Mouse (Mus musculus) kidney, embryonic 14.5 days (tissue): Measurements from ENCODE around the gene Chchd10. TPM values are rescaled to one million over a fixed set of nuclear protein-coding genes. Genes with fewer than 3 reads are reported as not detected.

Experiments used
- ATAC-seq: fragments of 200-750 bp; cut with Nextera tagmentation; 2 replicates; pipeline ENCODE4 v1.8.0; 2017; ENCODE audit warnings: moderate number of reproducible peaks, mild to moderate bottlenecking, moderate TSS enrichment, moderate library complexity; ENCODE audit not compliant: low FRiP score, low TSS enrichment
- H3K27ac ChIP-seq: fragments of 300-500 bp; sonication (generic); 2 replicates; pipeline ENCODE4 v1.5.1; 2014; ENCODE audit warnings: low read depth, mild to moderate bottlenecking, low read length, moderate library complexity, mixed read lengths
- H3K27me3 ChIP-seq: fragments of 300-500 bp; sonication (generic); 2 replicates; pipeline ENCODE4 v1.6.1; 2014; ENCODE audit warnings: mild to moderate bottlenecking, low read length; ENCODE audit not compliant: control insufficient read depth, insufficient read depth
- H3K36me3 ChIP-seq: fragments of 300-500 bp; sonication (generic); 2 replicates; pipeline ENCODE4 v1.6.1; 2014; ENCODE audit warnings: low read length, mixed read lengths; ENCODE audit not compliant: control insufficient read depth, insufficient read depth
- H3K4me1 ChIP-seq: fragments of 300-500 bp; sonication (generic); 2 replicates; pipeline ENCODE4 v1.6.1; 2014; ENCODE audit warnings: low read length, mixed read lengths; ENCODE audit not compliant: control insufficient read depth, insufficient read depth
- H3K4me2 ChIP-seq: fragments of 300-500 bp; sonication (generic); replicated peaks from 2 replicates; pipeline ENCODE4 v1.6.1; 2014; ENCODE audit warnings: low read depth, mild to moderate bottlenecking, low read length
- H3K4me3 ChIP-seq: fragments of 300-500 bp; sonication (generic); 2 replicates; pipeline ENCODE4 v1.5.1; 2014; ENCODE audit warnings: mild to moderate bottlenecking, low read length
- H3K9ac ChIP-seq: fragments of 300-500 bp; sonication (generic); 2 replicates; pipeline ENCODE4 v1.6.1; 2014; ENCODE audit warnings: low read depth, mild to moderate bottlenecking, low read length, moderate library complexity
- H3K9me3 ChIP-seq: fragments of 300-500 bp; sonication (generic); 2 replicates; pipeline ENCODE4 v1.6.1; 2016; ENCODE audit warnings: low read length; ENCODE audit not compliant: control insufficient read depth
- WGBS: fragments of 180-500 bp; shearing (Covaris S2); extraction: QIAGEN DNeasy Blood & Tissue Kit; methylation state at CpG from one replicate; pipeline ENCODE4 v1.1.7; 2014; 5-methylcytosine and 5-hydroxymethylcytosine counted together
- polyA plus RNA-seq: library from polyadenylated mRNA; unstranded; fragments of >200 nt; fragmentation: Nextera tagmentation; extraction: Ambion mirVana; gene quantifications from 2 replicates; pipeline ENCODE4 v1.2.1, GENCODE M21; 2014

Gene Chchd10
- polyA plus RNA-seq, 1 experiment from 2014 or later: 99.4 TPM

DNA sequence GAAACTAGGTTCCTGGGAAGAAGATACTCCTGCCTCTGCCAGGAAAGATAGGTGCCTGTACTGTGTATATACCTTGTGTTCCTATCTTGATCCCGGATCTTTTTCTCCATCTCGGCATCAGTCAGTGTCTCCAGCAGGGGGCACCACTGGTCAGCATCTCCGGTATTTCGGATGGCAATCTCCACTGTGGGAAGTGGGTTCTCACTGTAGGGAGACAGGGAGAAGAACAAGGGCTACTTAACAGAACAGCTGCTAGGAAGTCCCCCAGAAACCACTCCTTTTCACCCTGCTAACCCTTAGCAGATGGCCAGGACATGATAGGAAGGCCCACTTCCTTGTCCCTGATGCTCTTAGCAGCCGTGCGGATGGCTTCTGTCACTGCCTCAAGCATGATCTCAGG lies 35.6 kb upstream of the Chchd10 start:
- Histone ChIP-seq H3K9ac (no peak overlapping the region), H3K9me3 (no peaks in the 10 kb centered on the region), H3K4me2 (no peak overlapping the region), H3K27me3 (no peaks in the 10 kb centered on the region), H3K27ac (no peak overlapping the region), H3K4me3 (no peak overlapping the region), H3K4me1 (peaks cover 6% of the 10 kb centered on the region; the same call in 1 of the 2 replicates), H3K36me3 (peaks cover 68% of the 10 kb centered on the region)
- no peak for ATAC-seq
- 40% methylated on average over 6 of the region's 6 CpGs for WGBS

DNA sequence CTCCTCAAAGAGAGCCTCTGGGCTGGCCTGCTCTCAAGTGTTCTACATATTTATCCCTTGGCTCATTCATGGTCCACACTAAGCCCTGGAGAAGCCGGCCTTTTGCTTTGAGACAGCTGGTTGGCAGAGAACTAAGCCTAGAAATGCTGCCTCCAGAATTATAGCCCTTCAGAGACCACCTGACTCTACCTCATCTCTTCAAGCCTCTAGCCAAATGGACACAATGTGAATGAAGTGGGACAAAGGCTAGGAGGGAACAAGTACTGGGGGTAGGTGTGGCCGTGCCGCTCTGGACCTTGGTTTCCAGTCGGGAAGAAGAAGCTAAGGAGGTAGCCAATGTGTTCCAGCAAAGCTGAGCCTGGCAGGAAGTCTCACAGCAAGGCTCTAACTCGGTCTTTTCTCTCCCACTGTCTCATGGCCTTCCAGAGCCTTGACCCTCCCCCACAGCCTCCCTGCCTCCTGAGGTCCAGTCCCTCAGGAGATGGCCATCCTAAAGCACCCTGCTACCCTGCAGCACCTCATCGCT lies 34.8 kb upstream of the Chchd10 start:
- H3K36me3 ChIP-seq: peaks cover 76% of the 10 kb centered on the region
- ATAC-seq: no peak
- H3K27ac ChIP-seq: no peak overlapping the region
- H3K4me1 ChIP-seq: peaks cover 6% of the 10 kb centered on the region; the same call in 1 of the 2 replicates
- H3K27me3 ChIP-seq: no peaks in the 10 kb centered on the region
- no peak overlapping the region for H3K4me2 ChIP-seq
- no peak overlapping the region for H3K4me3 ChIP-seq
- 76% methylated on average over 6 of the region's 6 CpGs for WGBS
- no peak overlapping the region for H3K9ac ChIP-seq
- no peaks in the 10 kb centered on the region for H3K9me3 ChIP-seq

GRCm38 (mm10) chr10:75898846-75899245 lies 34.1 kb upstream of the Chchd10 start:
- Histone ChIP-seq H3K9ac (no peak overlapping the region), H3K9me3 (no peaks in the 10 kb centered on the region), H3K27me3 (no peaks in the 10 kb centered on the region), H3K36me3 (peaks cover 83% of the 10 kb centered on the region), H3K27ac (no peak overlapping the region), H3K4me1 (no peaks in the 10 kb centered on the region), H3K4me3 (no peak overlapping the region), H3K4me2 (no peak overlapping the region)
- ATAC-seq: no peak
- 78% methylated on average over 3 of the region's 3 CpGs for WGBS

DNA sequence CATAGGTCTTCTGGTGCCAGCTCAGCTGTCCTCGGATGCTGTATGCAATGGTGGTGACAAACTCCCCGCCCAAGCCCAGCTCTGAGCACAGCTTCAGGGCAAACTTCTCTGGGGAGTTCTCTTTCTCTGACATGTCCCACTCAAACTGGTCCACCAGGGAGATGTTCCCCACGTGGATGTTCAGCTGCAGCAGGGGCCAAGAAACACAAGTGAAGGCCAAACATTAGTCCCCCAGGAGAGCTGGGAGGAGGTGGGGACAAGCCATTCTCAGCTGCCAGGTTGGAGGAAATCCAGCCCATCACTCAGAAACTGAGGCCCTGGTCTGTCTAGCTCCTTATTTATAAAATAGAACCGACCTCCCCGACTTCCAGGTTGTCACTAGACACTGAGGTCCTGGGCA lies 28.5 kb upstream of the Chchd10 start:
- 86% methylated on average over 5 of the region's 5 CpGs for WGBS
- ATAC-seq: no peak
- H3K9me3 ChIP-seq: no peaks in the 10 kb centered on the region
- no peak overlapping the region for H3K9ac ChIP-seq
- no peak overlapping the region for H3K4me3 ChIP-seq
- no peak overlapping the region for H3K27ac ChIP-seq
- no peak overlapping the region for H3K4me2 ChIP-seq
- H3K27me3 ChIP-seq: no peaks in the 10 kb centered on the region
- H3K4me1 ChIP-seq: no peaks in the 10 kb centered on the region
- peaks cover 90% of the 10 kb centered on the region for H3K36me3 ChIP-seq

DNA sequence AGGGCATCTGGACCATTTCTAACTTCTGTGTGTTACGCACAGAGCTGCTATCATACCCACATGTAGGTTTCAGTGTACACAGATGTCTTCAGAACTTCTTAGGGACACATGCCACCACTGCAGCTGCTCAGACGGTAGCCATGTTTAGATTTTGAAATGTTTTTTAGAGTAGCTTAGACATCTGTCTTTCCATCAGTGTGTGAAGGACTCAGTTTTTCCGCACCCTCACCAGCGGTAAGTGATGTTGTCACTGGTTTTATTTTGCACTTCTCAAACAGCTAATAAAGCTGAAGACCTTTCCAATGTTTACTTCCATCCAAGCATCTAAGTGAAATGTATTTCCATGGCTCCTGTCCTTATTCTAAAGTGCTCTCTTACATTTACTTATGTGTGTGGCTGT lies 26.0 kb upstream of the Chchd10 start:
- no peaks in the 10 kb centered on the region for H3K4me1 ChIP-seq
- H3K4me3 ChIP-seq: no peak overlapping the region
- no peak overlapping the region for H3K9ac ChIP-seq
- no peak for ATAC-seq
- no peak overlapping the region for H3K27ac ChIP-seq
- no peak overlapping the region for H3K4me2 ChIP-seq
- H3K27me3 ChIP-seq: no peaks in the 10 kb centered on the region
- peaks cover 92% of the 10 kb centered on the region for H3K36me3 ChIP-seq
- H3K9me3 ChIP-seq: no peaks in the 10 kb centered on the region
- WGBS: 95% methylated on average over 4 of the region's 4 CpGs

DNA sequence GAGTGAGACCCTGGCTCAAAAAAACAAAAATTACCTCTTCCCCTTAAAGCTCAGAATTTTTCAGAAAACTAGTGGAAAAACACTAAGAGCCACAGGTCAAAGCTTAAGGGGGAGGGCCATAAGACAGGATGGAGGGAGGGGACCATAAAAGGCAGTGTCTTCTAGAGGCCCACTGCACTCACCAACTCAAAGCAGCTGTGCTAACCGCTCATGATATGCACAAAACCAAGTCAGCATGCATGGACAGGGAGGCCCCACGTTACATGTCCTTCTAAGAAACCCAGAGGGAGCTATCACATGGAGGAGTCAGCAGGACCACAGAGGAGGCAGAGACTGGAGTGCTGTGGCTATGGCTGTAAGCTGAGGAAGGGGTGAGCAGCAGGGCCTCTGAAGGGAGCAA lies 22.2 kb upstream of the Chchd10 start:
- Histone ChIP-seq H3K4me3 (no peak overlapping the region), H3K36me3 (peaks cover 75% of the 10 kb centered on the region), H3K9ac (no peak overlapping the region), H3K4me1 (no peaks in the 10 kb centered on the region), H3K9me3 (no peaks in the 10 kb centered on the region), H3K4me2 (no peak overlapping the region), H3K27me3 (no peaks in the 10 kb centered on the region), H3K27ac (no peak overlapping the region)
- WGBS: 86% methylated on average over 2 of the region's 2 CpGs
- no peak for ATAC-seq

- H3K4me2 ChIP-seq: no peak overlapping the region
- no peaks in the 10 kb centered on the region for H3K9me3 ChIP-seq
- H3K36me3 ChIP-seq: peaks cover 64% of the 10 kb centered on the region
- H3K4me3 ChIP-seq: no peak overlapping the region
- WGBS: 83% methylated on average over 6 of the region's 6 CpGs
- no peaks in the 10 kb centered on the region for H3K27me3 ChIP-seq
- no peak overlapping the region for H3K9ac ChIP-seq
- no peak overlapping the region for H3K27ac ChIP-seq
- no peak for ATAC-seq
- H3K4me1 ChIP-seq: no peaks in the 10 kb centered on the region
Measured at GRCm38 (mm10) chr10:75913013-75913589, 19.8 kb upstream of the Chchd10 start.

GRCm38 (mm10) chr10:75915557-75915956 lies 17.4 kb upstream of the Chchd10 start:
- Histone ChIP-seq H3K4me1 (peaks cover 11% of the 10 kb centered on the region), H3K9me3 (no peaks in the 10 kb centered on the region), H3K36me3 (peaks cover 58% of the 10 kb centered on the region), H3K4me3 (no peak overlapping the region), H3K4me2 (no peak overlapping the region), H3K27ac (no peak overlapping the region), H3K27me3 (no peaks in the 10 kb centered on the region), H3K9ac (no peak overlapping the region)
- WGBS: 92% methylated on average over 7 of the region's 7 CpGs
- ATAC-seq: no peak

DNA sequence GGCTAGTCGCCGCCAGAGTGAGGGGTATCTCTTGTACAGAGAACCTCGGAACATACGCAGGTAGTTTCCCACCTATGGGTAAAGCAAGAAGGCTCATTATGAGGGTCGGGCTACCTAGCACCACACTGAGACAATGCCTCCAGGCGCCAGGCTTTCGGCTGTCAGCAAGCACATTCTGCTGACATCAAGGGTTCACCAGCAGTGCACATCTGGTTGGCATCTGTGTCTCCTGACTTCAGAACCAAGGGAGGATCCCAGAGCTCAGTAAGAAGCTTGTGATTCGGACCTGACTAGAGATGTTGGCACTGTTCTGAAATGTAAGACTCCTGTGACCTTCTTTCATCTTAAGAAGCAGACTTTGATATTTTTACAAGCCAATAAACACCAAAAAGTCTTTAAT lies 16.1 kb upstream of the Chchd10 start:
- Histone ChIP-seq H3K4me1 (peaks cover 11% of the 10 kb centered on the region), H3K9me3 (no peaks in the 10 kb centered on the region), H3K9ac (no peak overlapping the region), H3K4me3 (no peak overlapping the region), H3K27me3 (no peaks in the 10 kb centered on the region), H3K36me3 (peaks cover 46% of the 10 kb centered on the region), H3K4me2 (no peak overlapping the region), H3K27ac (no peak overlapping the region)
- no peak for ATAC-seq
- 89% methylated on average over 8 of the region's 8 CpGs for WGBS
